Mouse (Mus musculus): ENCODE measurements around the gene Vasn.

The Vasn gene

GRCm38 (mm10) chr16:4643670-4644419 is 4.1 kb downstream of the Vasn start:
- DNase-seq = peak; percentile 88 to 90

- no peak for DNase-seq
These were observed 6.1 kb downstream of the Vasn start for GRCm38 (mm10) chr16:4645867-4646266.

- DNase-seq = no peak
These were observed 7.1 kb downstream of the Vasn start for GRCm38 (mm10) chr16:4646831-4647230.

GRCm38 (mm10) chr16:4647651-4648141 is 8.0 kb downstream of the Vasn start:
- no peak for DNase-seq

- peak; percentile 76 for DNase-seq
These were observed 8.8 kb downstream of the Vasn start for GRCm38 (mm10) chr16:4648416-4649023.

GRCm38 (mm10) chr16:4649211-4649610 is 9.5 kb downstream of the Vasn start:
- DNase-seq = no peak

GRCm38 (mm10) chr16:4649692-4650091 is 10.0 kb downstream of the Vasn start:
- no peak for DNase-seq

- no peak for DNase-seq
These were observed 10.4 kb downstream of the Vasn start for GRCm38 (mm10) chr16:4650161-4650560.

GRCm38 (mm10) chr16:4651081-4651480 is 11.3 kb downstream of the Vasn start:
- no peak for DNase-seq

- DNase-seq = no peak
These were observed 11.9 kb downstream of the Vasn start for GRCm38 (mm10) chr16:4651624-4652023.

- peak; percentile 55 to 80 for DNase-seq
These were observed 13.1 kb downstream of the Vasn start for GRCm38 (mm10) chr16:4652707-4653416.

GRCm38 (mm10) chr16:4654706-4655105 is 15.0 kb downstream of the Vasn start:
- DNase-seq = peak; percentile 76 to 83

GRCm38 (mm10) chr16:4655251-4655734 is 15.6 kb downstream of the Vasn start:
- peak; percentile 67 to 70 for DNase-seq

GRCm38 (mm10) chr16:4655764-4656570 is 16.2 kb downstream of the Vasn start:
- DNase-seq = no peak

GRCm38 (mm10) chr16:4656571-4657081 is 16.9 kb downstream of the Vasn start:
- DNase-seq = peak in 1 of 2 experiments; percentile 49

GRCm38 (mm10) chr16:4658781-4659245 is 19.1 kb downstream of the Vasn start:
- DNase-seq = no peak

- no peak for DNase-seq
These were observed 19.6 kb downstream of the Vasn start for GRCm38 (mm10) chr16:4659326-4659725.

GRCm38 (mm10) chr16:4661605-4662004 is 21.9 kb downstream of the Vasn start:
- DNase-seq = no peak

GRCm38 (mm10) chr16:4663806-4664205 is 24.1 kb downstream of the Vasn start:
- no peak for DNase-seq

GRCm38 (mm10) chr16:4665726-4666125 is 26.0 kb downstream of the Vasn start:
- peak in 1 of 2 experiments; percentile 72 for DNase-seq

GRCm38 (mm10) chr16:4667190-4667808 is 27.6 kb downstream of the Vasn start:
- peak; percentile 84 to 91 for DNase-seq

- DNase-seq = peak in 1 of 2 experiments; percentile 46
These were observed 30.6 kb downstream of the Vasn start for GRCm38 (mm10) chr16:4670317-4670716.

Measured in kidney, adult 8-10 months (tissue).